Mouse (Mus musculus): ENCODE data around the gene 4833439L19Rik. TPM values are rescaled to one million over a fixed set of nuclear protein-coding genes. Genes with fewer than 3 reads are reported as not detected.

Gene 4833439L19Rik
- polyA plus RNA-seq, 1 experiment from 2014 or later: 271 TPM

DNA sequence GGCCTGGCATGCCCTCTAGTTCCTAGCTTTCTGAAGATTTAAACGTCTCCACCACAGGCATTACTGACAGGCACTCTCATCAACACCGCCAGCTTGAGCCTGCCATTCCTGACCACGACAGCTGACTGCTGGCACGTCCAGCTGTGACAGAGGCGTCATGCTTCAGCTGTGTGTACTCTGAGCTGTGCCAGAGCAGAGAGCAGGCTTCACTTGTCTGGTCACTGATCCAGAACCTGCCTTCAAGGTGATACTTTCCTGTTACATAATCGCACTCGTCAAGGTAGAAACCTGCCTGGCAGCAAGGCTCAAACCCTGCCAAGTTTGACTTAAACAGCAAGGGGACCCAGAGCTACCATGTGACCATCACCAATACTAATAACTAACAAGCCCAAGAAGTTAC, 2.7 kb downstream of the 4833439L19Rik start:
- no peak overlapping the region for H3K9ac ChIP-seq (replicated peaks)
- H3K4me2 ChIP-seq (replicated peaks): no peak overlapping the region
- no peak overlapping the region for H3K4me3 ChIP-seq (replicated peaks)
- H3K36me3 ChIP-seq: peaks cover 56% of the 10 kb centered on the region
- ATAC-seq: no peak
- H3K9me3 ChIP-seq: no peaks in the 10 kb centered on the region
- 81% methylated on average over 7 of the region's 7 CpGs for WGBS
- no peak overlapping the region for H3K27ac ChIP-seq
- H3K4me1 ChIP-seq (replicated peaks): peaks cover 33% of the 10 kb centered on the region
- H3K27me3 ChIP-seq: no peaks in the 10 kb centered on the region

GRCm38 (mm10) chr13:54560608-54561007, 4.6 kb downstream of the 4833439L19Rik start:
- Histone ChIP-seq H3K4me1 (replicated peaks) (peaks cover 30% of the 10 kb centered on the region), H3K9ac (replicated peaks) (no peak overlapping the region), H3K27ac (no peak overlapping the region), H3K27me3 (no peaks in the 10 kb centered on the region), H3K36me3 (peaks cover 75% of the 10 kb centered on the region), H3K4me3 (replicated peaks) (no peak overlapping the region), H3K9me3 (no peaks in the 10 kb centered on the region), H3K4me2 (replicated peaks) (no peak overlapping the region)
- ATAC-seq: no peak
- WGBS: 95% methylated on average over 7 of the region's 7 CpGs

GRCm38 (mm10) chr13:54559656-54560055, 5.6 kb downstream of the 4833439L19Rik start:
- H3K27me3 ChIP-seq: no peaks in the 10 kb centered on the region
- no peak for ATAC-seq
- no peak overlapping the region for H3K9ac ChIP-seq (replicated peaks)
- no peaks in the 10 kb centered on the region for H3K9me3 ChIP-seq
- H3K4me2 ChIP-seq (replicated peaks): no peak overlapping the region
- peaks cover 83% of the 10 kb centered on the region for H3K36me3 ChIP-seq
- WGBS: 96% methylated on average over 2 of the region's 2 CpGs
- H3K4me1 ChIP-seq (replicated peaks): peaks cover 28% of the 10 kb centered on the region
- no peak overlapping the region for H3K27ac ChIP-seq
- H3K4me3 ChIP-seq (replicated peaks): no peak overlapping the region

DNA sequence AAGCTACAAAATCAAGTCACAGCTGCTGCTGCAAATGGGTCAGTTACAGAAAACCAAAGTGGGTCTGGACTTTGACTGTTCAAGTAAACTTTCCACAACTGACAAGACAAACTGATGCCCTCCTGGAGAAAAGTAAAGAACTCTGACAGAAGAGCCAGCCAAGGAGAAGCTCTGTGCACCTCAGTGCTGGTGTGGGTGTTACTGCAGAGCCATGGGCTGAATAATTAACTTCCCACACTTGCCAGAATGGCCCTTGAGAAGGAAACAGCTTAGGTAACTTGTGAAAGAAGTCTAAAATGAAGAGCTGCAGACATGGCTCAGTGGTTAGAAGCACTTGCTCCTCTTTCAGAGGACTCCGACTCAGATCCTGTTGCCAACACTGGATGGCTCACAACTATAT, 7.6 kb downstream of the 4833439L19Rik start:
- ATAC-seq: no peak
- H3K9ac ChIP-seq (replicated peaks): no peak overlapping the region
- H3K36me3 ChIP-seq: peaks cover 95% of the 10 kb centered on the region
- WGBS: 100% methylated on average over 1 of the region's 1 CpGs
- no peaks in the 10 kb centered on the region for H3K27me3 ChIP-seq
- peaks cover 12% of the 10 kb centered on the region for H3K4me1 ChIP-seq (replicated peaks)
- no peak overlapping the region for H3K27ac ChIP-seq
- no peaks in the 10 kb centered on the region for H3K9me3 ChIP-seq
- no peak overlapping the region for H3K4me2 ChIP-seq (replicated peaks)
- no peak overlapping the region for H3K4me3 ChIP-seq (replicated peaks)

- H3K4me2 ChIP-seq (replicated peaks): no peak overlapping the region
- no peaks in the 10 kb centered on the region for H3K9me3 ChIP-seq
- 93% methylated on average over 3 of the region's 3 CpGs for WGBS
- no peak for ATAC-seq
- no peak overlapping the region for H3K9ac ChIP-seq (replicated peaks)
- H3K4me3 ChIP-seq (replicated peaks): no peak overlapping the region
- H3K27me3 ChIP-seq: no peaks in the 10 kb centered on the region
- H3K36me3 ChIP-seq: peaks cover 95% of the 10 kb centered on the region
- 0 out of 2 replicates have a peak, but pooled peaks cover 4% of the 10 kb centered on the region for H3K4me1 ChIP-seq (replicated peaks)
- no peak overlapping the region for H3K27ac ChIP-seq
Observed at GRCm38 (mm10) chr13:54556796-54557195, 8.4 kb downstream of the 4833439L19Rik start.

DNA sequence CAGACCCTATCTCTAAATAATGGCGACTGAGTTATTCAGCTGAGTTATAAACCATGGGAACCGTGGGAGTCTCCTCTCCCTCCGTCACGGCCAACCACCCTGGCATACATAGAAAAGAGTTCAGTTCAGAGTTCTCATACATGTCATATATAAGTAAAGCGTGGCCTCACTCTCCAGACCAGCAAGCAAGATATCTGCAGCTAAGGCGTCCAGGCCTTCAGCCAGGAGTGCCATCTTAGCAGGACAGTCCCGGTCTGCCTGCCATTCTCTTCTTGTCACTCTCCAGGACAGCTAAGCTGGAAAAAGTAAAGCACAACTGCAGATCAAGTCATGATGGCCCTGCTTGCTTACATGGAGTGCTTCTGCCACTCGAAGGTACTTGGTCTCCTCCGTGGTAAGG, 9.1 kb downstream of the 4833439L19Rik start:
- Histone ChIP-seq H3K27me3 (no peaks in the 10 kb centered on the region), H3K4me2 (replicated peaks) (no peak overlapping the region), H3K36me3 (peaks cover 95% of the 10 kb centered on the region), H3K4me1 (replicated peaks) (no peaks in the 10 kb centered on the region), H3K9me3 (no peaks in the 10 kb centered on the region), H3K9ac (replicated peaks) (no peak overlapping the region), H3K4me3 (replicated peaks) (no peak overlapping the region), H3K27ac (no peak overlapping the region)
- WGBS: 90% methylated on average over 9 of the region's 9 CpGs
- no peak for ATAC-seq

GRCm38 (mm10) chr13:54548036-54548435, 17.2 kb downstream of the 4833439L19Rik start:
- no peaks in the 10 kb centered on the region for H3K27me3 ChIP-seq
- H3K9me3 ChIP-seq: no peaks in the 10 kb centered on the region
- H3K27ac ChIP-seq: no peak overlapping the region
- H3K4me1 ChIP-seq (replicated peaks): no peaks in the 10 kb centered on the region
- H3K9ac ChIP-seq (replicated peaks): no peak overlapping the region
- WGBS: 87% methylated on average over 7 of the region's 7 CpGs
- H3K4me3 ChIP-seq (replicated peaks): no peak overlapping the region
- ATAC-seq: no peak
- peaks cover 73% of the 10 kb centered on the region for H3K36me3 ChIP-seq
- no peak overlapping the region for H3K4me2 ChIP-seq (replicated peaks)

DNA sequence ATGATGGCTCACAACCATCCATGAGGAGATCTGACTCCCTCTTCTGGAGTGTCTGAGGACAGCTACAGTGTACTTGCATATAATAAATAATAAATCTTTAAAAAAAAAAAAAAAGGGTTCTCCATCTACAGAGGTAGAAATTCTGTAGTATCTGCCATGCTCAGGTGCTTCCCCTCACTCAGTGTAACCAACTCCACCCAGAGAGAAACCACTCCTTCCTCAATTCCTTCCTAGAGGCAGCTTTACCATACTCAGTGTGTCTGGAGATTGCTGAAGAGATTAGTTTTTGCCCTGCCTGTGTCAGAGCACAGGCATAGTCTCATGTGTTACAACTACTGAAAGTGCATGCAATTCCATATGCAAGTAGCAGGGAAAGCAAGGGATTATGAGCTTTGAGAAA, 33.1 kb downstream of the 4833439L19Rik start:
- Histone ChIP-seq H3K9me3 (no peaks in the 10 kb centered on the region), H3K9ac (replicated peaks) (no peak overlapping the region), H3K4me3 (replicated peaks) (no peak overlapping the region), H3K4me2 (replicated peaks) (no peak overlapping the region), H3K27me3 (no peaks in the 10 kb centered on the region), H3K27ac (no peak overlapping the region), H3K36me3 (peaks cover 71% of the 10 kb centered on the region), H3K4me1 (replicated peaks) (no peaks in the 10 kb centered on the region)
- ATAC-seq: no peak

DNA sequence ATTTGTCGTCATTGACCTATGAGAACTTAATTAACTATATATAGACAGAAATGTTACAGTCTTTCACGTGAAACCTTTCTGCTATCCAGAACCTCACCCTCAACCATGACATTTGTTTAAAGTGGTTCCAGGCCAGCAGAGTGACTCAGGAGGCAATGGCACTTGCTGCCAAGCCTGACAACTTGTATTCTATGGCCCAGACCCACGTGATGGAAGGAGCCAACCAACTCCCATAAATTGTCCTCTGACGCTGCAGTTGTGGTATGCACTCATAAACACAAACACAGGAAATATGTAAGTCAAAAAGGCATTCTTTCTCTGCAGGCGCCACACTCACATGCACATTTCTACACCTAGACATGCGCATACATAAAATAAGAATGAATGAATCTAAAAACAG, 38.1 kb downstream of the 4833439L19Rik start:
- Histone ChIP-seq H3K27me3 (no peaks in the 10 kb centered on the region), H3K9me3 (no peaks in the 10 kb centered on the region), H3K36me3 (peaks cover 70% of the 10 kb centered on the region), H3K9ac (replicated peaks) (no peak overlapping the region), H3K4me1 (replicated peaks) (no peaks in the 10 kb centered on the region), H3K27ac (no peak overlapping the region), H3K4me3 (replicated peaks) (no peak overlapping the region), H3K4me2 (replicated peaks) (no peak overlapping the region)
- 91% methylated on average over 6 of the region's 6 CpGs for WGBS
- ATAC-seq: no peak

- Histone ChIP-seq H3K27ac (no peak overlapping the region), H3K27me3 (no peaks in the 10 kb centered on the region), H3K36me3 (peaks cover 28% of the 10 kb centered on the region), H3K9ac (replicated peaks) (no peak overlapping the region), H3K4me2 (replicated peaks) (no peak overlapping the region), H3K4me3 (replicated peaks) (no peak overlapping the region), H3K4me1 (replicated peaks) (no peaks in the 10 kb centered on the region), H3K9me3 (no peaks in the 10 kb centered on the region)
- no peak for ATAC-seq
Observed at GRCm38 (mm10) chr13:54521181-54521580, 44.1 kb downstream of the 4833439L19Rik start.

DNA sequence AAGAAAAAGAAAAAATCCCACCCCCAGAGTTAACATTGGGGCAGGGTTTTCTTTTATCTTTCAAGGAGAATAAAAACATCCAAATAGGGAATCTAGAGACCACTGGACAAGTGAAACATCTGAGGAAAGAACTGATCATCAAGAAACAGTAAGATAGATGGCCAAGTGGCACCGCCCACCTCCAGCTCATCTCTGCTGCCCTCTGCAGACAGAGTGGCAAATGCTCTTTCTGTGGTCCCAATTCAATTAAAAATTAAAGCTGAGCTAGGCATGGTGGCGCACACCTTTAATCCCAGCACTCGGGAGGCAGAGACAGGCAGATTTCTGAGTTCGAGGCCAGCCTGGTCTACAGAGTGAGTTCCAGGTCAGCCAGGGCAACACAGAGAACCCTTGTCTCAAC, 45.0 kb downstream of the 4833439L19Rik start:
- no peaks in the 10 kb centered on the region for H3K9me3 ChIP-seq
- H3K27ac ChIP-seq: no peak overlapping the region
- peaks cover 24% of the 10 kb centered on the region for H3K36me3 ChIP-seq
- no peak overlapping the region for H3K4me2 ChIP-seq (replicated peaks)
- no peaks in the 10 kb centered on the region for H3K4me1 ChIP-seq (replicated peaks)
- ATAC-seq: no peak
- H3K27me3 ChIP-seq: no peaks in the 10 kb centered on the region
- H3K9ac ChIP-seq (replicated peaks): no peak overlapping the region
- WGBS: 93% methylated on average over 4 of the region's 4 CpGs
- no peak overlapping the region for H3K4me3 ChIP-seq (replicated peaks)

GRCm38 (mm10) chr13:54505920-54506319, 59.3 kb downstream of the 4833439L19Rik start:
- peaks cover 9% of the 10 kb centered on the region; the same call in 1 of the 2 replicates for H3K27me3 ChIP-seq
- no peak overlapping the region for H3K27ac ChIP-seq
- H3K4me3 ChIP-seq (replicated peaks): no peak overlapping the region
- H3K4me1 ChIP-seq (replicated peaks): peaks cover 20% of the 10 kb centered on the region
- no peaks in the 10 kb centered on the region for H3K9me3 ChIP-seq
- no peak for ATAC-seq
- 95% methylated on average over 1 of the region's 1 CpGs for WGBS
- no peak overlapping the region for H3K4me2 ChIP-seq (replicated peaks)
- peaks cover under 1% of the 10 kb centered on the region; the same call in 1 of the 2 replicates for H3K36me3 ChIP-seq
- no peak overlapping the region for H3K9ac ChIP-seq (replicated peaks)

DNA sequence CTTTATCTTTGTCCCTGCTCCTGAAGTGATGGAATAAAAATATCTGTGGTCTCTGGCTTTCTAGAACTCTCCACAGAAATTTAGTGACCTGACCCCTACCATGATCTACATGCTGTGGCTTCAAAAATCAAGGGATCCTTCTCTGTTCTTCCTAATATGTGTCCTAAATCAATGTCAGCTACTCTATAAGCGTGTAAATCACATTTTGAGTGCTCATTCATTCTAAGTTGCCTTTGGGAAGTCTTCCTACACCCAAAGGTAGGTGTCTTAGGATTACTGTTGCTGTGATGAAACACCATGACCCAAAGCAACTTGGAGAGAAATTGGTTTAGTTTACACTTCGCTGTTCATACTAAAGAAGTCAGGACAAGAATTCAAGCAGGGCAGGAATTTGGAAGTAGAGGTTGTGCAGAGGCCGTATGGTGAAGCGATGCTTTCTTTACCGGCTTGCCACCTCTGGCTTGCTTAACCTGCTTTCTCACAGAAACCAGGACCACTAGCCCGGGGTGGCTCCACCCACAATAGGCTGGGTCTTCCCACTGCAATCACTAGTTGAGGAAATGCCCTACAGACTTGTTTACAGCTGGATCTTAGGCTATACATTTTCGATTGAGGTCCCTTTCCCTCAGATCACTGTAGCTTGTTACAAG, 60.5 kb downstream of the 4833439L19Rik start:
- Histone ChIP-seq H3K36me3 (no peaks in the 10 kb centered on the region; the same call in 1 of the 2 replicates), H3K4me3 (replicated peaks) (peak overlapping the region; percentile 76), H3K27ac (peak overlapping the region; percentile 86; the same call in 1 of the 2 replicates), H3K4me1 (replicated peaks) (peaks cover 20% of the 10 kb centered on the region), H3K4me2 (replicated peaks) (peak overlapping the region; percentile 81), H3K9me3 (no peaks in the 10 kb centered on the region), H3K9ac (replicated peaks) (peak overlapping the region; percentile 89), H3K27me3 (peaks cover 9% of the 10 kb centered on the region; the same call in 1 of the 2 replicates)
- no peak for ATAC-seq
- 50% methylated on average over 7 of the region's 7 CpGs for WGBS
